Mouse (Mus musculus) T-helper 17 cell (primary cell): ENCODE measurements around the gene Apip.

Experiments used
- in situ Hi-C, 2 experiments: fragments of 300-600 bp; cut with MboI, MseI; formaldehyde crosslinking; loops; 1 replicate in 1 of 2; 2 replicates in 1 of 2; pipeline ENCODE4 v1.15.1; 2025; ENCODE audit warnings: high pct_unique_total_duplicates in 2 of 2

The Apip gene

GRCm38 (mm10) chr2:103073219-103073982 lies at the start of gene Apip, which contains the start of gene Pdhx:
Gene Apip, plus strand, starts transcription at chr2:103073675.
Gene Pdhx, minus strand, starts transcription at chr2:103073513.
- in situ Hi-C loops = no loop called here

- in situ Hi-C loops = loop anchor here in 1 of 2 experiments (10.0 kb wide), 1 partner anchor 883 kb away; no protein-coding TSS in a partner anchor
These were observed 35.6 kb upstream of the Apip start for GRCm38 (mm10) chr2:103037831-103038230.

GRCm38 (mm10) chr2:103040896-103041295 lies 32.6 kb upstream of the Apip start:
- in situ Hi-C loops = no loop called here

GRCm38 (mm10) chr2:103045286-103045685 lies 28.2 kb upstream of the Apip start:
- in situ Hi-C loops = no loop called here

GRCm38 (mm10) chr2:103051937-103052893 lies 21.3 kb upstream of the Apip start:
- in situ Hi-C loops = no loop called here

GRCm38 (mm10) chr2:103055820-103056219 lies 17.7 kb upstream of the Apip start:
- in situ Hi-C loops = no loop called here

GRCm38 (mm10) chr2:103058266-103058665 lies 15.2 kb upstream of the Apip start:
- in situ Hi-C loops = no loop called here

GRCm38 (mm10) chr2:103062865-103063264 lies 10.6 kb upstream of the Apip start:
- in situ Hi-C loops = no loop called here

- in situ Hi-C loops = no loop called here
These were observed 6.6 kb upstream of the Apip start for GRCm38 (mm10) chr2:103066683-103067551.

- in situ Hi-C loops = no loop called here
These were observed 5.8 kb upstream of the Apip start for GRCm38 (mm10) chr2:103067552-103068207.

GRCm38 (mm10) chr2:103068602-103069001 lies 4.9 kb upstream of the Apip start:
- in situ Hi-C loops = no loop called here

GRCm38 (mm10) chr2:103069752-103070405 lies 3.6 kb upstream of the Apip start:
- in situ Hi-C loops = no loop called here

GRCm38 (mm10) chr2:103070586-103070985 lies 2.9 kb upstream of the Apip start:
- in situ Hi-C loops = no loop called here

GRCm38 (mm10) chr2:103081117-103081516 lies 7.6 kb downstream of the Apip start:
- in situ Hi-C loops = loop anchor here in 1 of 2 experiments (10.0 to 25.0 kb wide), 2 partner anchors 606 to 1794 kb away; no protein-coding TSS in a partner anchor

GRCm38 (mm10) chr2:103081706-103082105 lies 8.2 kb downstream of the Apip start:
- in situ Hi-C loops = loop anchor here in 1 of 2 experiments (10.0 to 25.0 kb wide), 2 partner anchors 606 to 1793 kb away; no protein-coding TSS in a partner anchor

- in situ Hi-C loops = loop anchor here in 1 of 2 experiments (10.0 to 25.0 kb wide), 2 partner anchors 604 to 1792 kb away; no protein-coding TSS in a partner anchor
These were observed 9.4 kb downstream of the Apip start for GRCm38 (mm10) chr2:103082853-103083252.

- in situ Hi-C loops = loop anchor here in 1 of 2 experiments (10.0 to 25.0 kb wide), 2 partner anchors 603 to 1790 kb away; no protein-coding TSS in a partner anchor
These were observed 11.0 kb downstream of the Apip start for GRCm38 (mm10) chr2:103084451-103084850.

- in situ Hi-C loops = loop anchor here (5.0 to 25.0 kb wide), 4 partner anchors 262 to 1789 kb away; no protein-coding TSS in a partner anchor
These were observed 12.2 kb downstream of the Apip start for GRCm38 (mm10) chr2:103085633-103086032.

GRCm38 (mm10) chr2:103086432-103086831 lies 13.0 kb downstream of the Apip start:
- in situ Hi-C loops = loop anchor here (5.0 to 25.0 kb wide), 4 partner anchors 261 to 1788 kb away; no protein-coding TSS in a partner anchor
